Mouse (Mus musculus) granulocyte monocyte progenitor cell, adult 5-6 weeks (primary cell): ENCODE results near the gene Ndnf. TPM values are rescaled to one million over a fixed set of nuclear protein-coding genes. Genes with fewer than 3 reads are reported as not detected.

Experiments
- ATAC-seq: replicated peaks from 2 replicates; pipeline ENCODE4 v1.8.0; 2016; ENCODE audit warnings: mild to moderate bottlenecking, moderate TSS enrichment, inconsistent platforms; ENCODE audit not compliant: poor library complexity, severe bottlenecking
- total RNA-seq, 2 experiments: library from RNA; stranded (forward) in 1 of 2; stranded (reverse) in 1 of 2; fragments of 200-712, 200-1000 nt in 1 of 2; fragments of >200 nt in 1 of 2; fragmentation: Nextera tagmentation in 1 of 2; gene quantifications; 2 replicates each; pipeline ENCODE4 v1.2.3; 2014 to 2017

Gene Ndnf
- total RNA-seq, 2 experiments from 2014 or later, result 0.05 TPM; not detected in 1

DNA sequence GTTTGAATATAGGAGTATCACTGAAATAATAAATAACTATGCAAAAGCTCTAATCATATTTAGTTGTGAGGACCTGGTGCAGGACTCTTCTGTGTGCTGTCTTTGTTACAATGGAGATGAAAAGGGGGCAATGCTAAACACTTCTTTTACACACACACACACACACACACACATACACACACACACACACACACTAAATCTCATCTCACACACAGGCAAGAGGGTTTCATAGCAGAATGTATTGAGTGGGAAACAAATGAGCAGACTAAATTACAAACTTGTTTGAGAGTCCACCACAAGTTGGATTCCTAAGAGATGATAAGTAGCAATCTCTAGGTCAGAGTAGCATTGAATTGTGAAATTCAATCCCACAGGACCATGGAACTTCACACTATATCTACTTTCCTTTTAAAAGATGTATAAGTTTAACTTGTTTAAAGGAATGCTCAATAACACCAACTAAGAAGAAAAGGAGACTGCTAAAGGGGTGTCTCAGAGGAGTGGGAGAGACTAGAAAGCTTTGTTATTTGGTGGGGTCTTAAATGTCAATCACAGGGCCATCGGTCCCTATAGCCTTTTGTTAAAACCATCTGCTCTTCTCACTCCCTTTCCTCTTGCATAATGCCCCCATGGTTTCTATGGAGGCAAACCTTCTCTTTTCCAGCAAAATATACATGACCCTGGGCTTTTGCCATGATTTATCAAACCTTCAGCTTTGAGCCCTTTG lies 71.9 kb downstream of the Ndnf start:
- ATAC-seq, result no peak

DNA sequence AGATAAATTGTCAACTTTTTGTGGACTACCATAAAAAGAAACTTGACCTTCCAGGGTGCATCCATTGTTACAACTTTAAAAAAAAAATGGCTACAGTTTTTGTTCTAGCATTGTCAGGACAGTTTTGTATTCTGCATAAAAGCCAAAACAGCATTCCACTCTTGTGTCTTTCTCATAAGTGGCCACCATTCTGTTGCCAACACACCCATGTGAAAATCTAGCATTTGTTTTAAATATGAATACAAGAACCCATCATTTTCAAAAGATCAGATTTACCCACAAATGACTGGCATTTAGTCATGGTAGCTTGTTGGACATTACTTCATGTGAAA lies 72.4 kb downstream of the Ndnf start:
- no peak for ATAC-seq

DNA sequence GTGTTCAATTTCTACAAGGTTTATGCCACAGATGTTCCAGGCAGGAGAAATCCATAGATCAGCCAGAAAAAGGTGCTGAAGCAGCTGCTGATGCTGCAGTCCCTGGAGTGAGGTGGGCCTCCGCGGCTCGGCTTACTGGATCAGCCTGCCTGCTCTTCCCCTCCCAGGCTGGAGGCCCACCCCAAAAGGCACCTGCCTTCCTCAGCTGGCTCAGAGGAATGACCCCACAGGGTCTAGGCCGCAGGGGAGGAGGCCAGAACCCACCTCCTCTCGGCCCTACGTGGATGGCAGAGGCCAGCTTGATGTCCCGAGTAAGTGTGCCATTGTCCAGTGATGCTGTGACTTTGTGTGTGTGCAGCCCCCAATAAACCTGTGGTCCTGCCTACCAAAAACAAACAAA lies 86.8 kb downstream of the Ndnf start:
- no peak for ATAC-seq

DNA sequence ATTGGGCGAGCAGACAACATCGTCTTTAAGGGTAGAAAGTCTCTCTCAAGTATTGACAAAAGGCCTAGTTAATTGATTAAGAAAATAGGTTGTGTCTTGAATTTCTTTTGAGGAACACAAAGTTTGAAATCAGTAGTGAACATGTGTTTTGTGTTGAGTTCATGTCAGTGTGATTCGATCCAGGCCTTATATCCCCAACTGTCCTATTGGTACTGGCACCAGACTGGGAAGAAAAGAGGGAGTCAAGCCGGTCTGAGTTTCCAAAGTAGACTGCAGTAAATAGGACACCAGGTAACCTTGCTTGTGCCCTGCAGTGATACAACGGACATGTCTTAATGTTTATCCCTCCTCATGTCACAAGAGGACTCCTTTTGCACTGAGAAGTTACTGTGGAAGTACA lies 87.8 kb downstream of the Ndnf start:
- ATAC-seq, result no peak

DNA sequence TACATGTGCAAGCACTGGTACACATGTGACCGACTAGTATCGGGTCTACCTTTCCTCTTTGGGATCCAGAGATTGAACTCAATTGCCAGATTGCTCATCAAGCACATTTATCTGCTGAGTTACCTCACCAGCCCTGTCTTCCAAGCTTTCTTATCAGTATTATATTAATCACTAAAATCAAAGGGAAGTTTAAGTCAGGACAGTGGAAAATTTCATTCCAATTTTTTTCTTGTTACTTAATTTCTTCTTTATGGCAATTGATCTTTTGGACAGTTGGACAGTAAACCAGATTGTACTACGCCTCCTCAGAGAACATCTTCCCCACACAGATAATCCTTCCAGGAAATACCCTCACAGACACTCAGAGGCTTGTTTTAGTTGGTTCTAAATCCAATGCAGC lies 88.7 kb downstream of the Ndnf start:
- no peak for ATAC-seq

Other genes starting within 250 kb of the Ndnf start
- 0.23 TPM in 1 of 2 replicates, not detected in the other for gene Tnip3, start 146.3 kb upstream of the Ndnf start, total RNA-seq (2014; fragmentation: Nextera tagmentation)
- gene Tnip3, start 146.3 kb upstream of the Ndnf start, total RNA-seq (2017), result 0.30 and 9.4 TPM in 2 replicates
- 18.3 and 25.9 TPM in 2 replicates for gene Prdm5, start 107.4 kb downstream of the Ndnf start, total RNA-seq (2014; fragmentation: Nextera tagmentation)
- 17.9 and 25.9 TPM in 2 replicates for gene Prdm5, start 107.4 kb downstream of the Ndnf start, total RNA-seq (2017)